Mouse (Mus musculus) embryonic fibroblast, embryonic 13.5 days (primary cell): Measurements from ENCODE around the gene Itga9.

Experiments used
- CTCF ChIP-seq: IDR thresholded peaks from 2 replicates; pipeline ENCODE4 v1.5.1; 2011; ENCODE audit warnings: mild to moderate bottlenecking, control low read depth, low read length, moderate library complexity, borderline replicate concordance; ENCODE audit not compliant: insufficient read depth
- POLR2A ChIP-seq: IDR thresholded peaks from 2 replicates; pipeline ENCODE4 v1.6.1; 2011; ENCODE audit warnings: low read depth, mild to moderate bottlenecking, control low read depth, low read length, moderate library complexity

GRCm38 (mm10) chr9:118738311-118738710 is 131.8 kb downstream of the Itga9 start:
- TF ChIP-seq CTCF: no peak
- no peak for TF ChIP-seq POLR2A
